Comparison of ENCODE assay signal across 19 mouse cellular contexts in the genomic region with DNA sequence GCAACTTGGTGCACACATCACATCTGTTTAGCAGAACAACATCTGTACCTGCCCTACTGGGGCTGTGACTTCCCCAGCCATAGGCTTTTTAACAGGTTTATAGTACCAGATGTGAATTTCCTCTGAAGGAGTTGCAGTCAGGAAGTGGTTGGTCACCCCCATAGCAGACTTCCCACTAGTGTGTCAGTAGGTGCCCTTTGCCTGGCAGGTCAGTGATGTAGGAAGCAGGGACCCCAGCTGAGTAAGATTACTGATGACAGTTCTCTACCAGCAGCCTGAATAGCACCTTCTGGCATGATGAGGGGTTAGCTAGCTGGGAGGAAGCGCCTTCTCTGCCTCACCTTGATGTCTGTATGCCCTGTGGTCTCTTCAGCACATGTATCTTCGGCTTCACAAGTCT. TPM values are rescaled to one million over a fixed set of nuclear protein-coding genes. Genes with fewer than 3 reads are reported as not detected.
DNase-seq lines count a peak whose midpoint lies in the region.
"Had no signal": no experiment of that assay in that cellular context is flagged by ENCODE, and none has a peak within 500 bp of the region (broad histone marks: within the 10 kb centered on the region; RNA-seq: fewer than 3 reads in every experiment).

No protein-coding gene starts in this region.

- peak; percentile 32 to 45 for DNase-seq in CD8-positive naive resting alpha-beta T cell, adult 2 months (ENCODE audit: low read depth in 2 of 2, low spot score in 2 of 2)
- DNase-seq in T-cell, adult 2 months (ENCODE audit: low spot score) = peak; percentile 70
- peak; percentile 50 to 61 for DNase-seq in natural killer cell, adult 2 months (ENCODE audit: low spot score in 2 of 2)
- peak; percentile 41 for DNase-seq in thymus, postnatal 25 days
- DNase-seq in urinary bladder, postnatal 10 days (ENCODE audit: low spot score) = no peak
- DNase-seq in cerebellum, adult 9-10 months = no peak
- DNase-seq in gastrocnemius, postnatal 10 days = no peak
- DNase-seq: adrenal gland, postnatal 10 days; cerebellum, adult 11 months; cerebellum, adult 9-11 months; gastrocnemius, adult 2 months; heart, postnatal 36 days; kidney, adult 9 months; kidney, postnatal 10 days; layer of hippocampus, adult 9-11 months; liver; lung, embryonic 14.5 days; lung, postnatal 14 days; right cerebral cortex, postnatal 14 days had no signal

RNA-seq across cellular contexts. Expression of gene Rasa2, which starts 2.4 kb away (rescaled TPM):
- total RNA-seq in gastrocnemius, postnatal 10 days (2021) = 1 to 10 TPM; 4.3 to 9.6 TPM

Comparison
In these comparisons a context has a peak if more than half of its experiments do, and no peak if none do; other contexts are left out.
1. DNase-seq: peak in CD8-positive naive resting alpha-beta T cell, adult 2 months (2 of 2), T-cell, adult 2 months (single experiment), natural killer cell, adult 2 months (2 of 2) and thymus, postnatal 25 days (single experiment); none in urinary bladder, postnatal 10 days (single experiment), cerebellum, adult 9-10 months (single experiment) and gastrocnemius, postnatal 10 days (single experiment).